Mouse (Mus musculus): ENCODE results near the gene Cpxm2. TPM values are rescaled to one million over a fixed set of nuclear protein-coding genes. Genes with fewer than 3 reads are reported as not detected.

Gene Cpxm2
- total RNA-seq, 2 experiments from 2014 or later = 5.1 to 6.7 TPM

- no peak for DNase-seq (ENCODE audit: low spot score in 2 of 2)
These were observed 122.5 kb downstream of the Cpxm2 start for GRCm38 (mm10) chr7:132031940-132032531.

DNA sequence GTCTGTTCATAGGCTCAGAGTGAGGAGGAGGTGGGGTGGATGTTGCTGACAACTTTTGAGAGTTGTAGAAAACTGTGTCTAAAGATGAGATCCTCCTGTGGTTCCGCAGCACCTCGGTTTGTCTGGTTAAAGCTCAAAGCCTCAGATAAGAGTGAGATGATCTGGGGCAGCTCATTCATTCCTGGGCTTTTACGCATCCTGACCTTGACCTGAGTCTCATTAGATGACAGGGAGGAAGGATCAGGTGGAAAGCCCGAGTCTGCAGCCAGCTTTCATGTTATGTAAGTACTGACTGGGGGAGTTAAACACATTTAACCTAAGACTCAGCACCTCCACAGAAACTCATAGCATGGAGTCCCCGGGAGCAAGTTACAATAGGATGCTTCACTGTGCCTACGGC, 127.9 kb downstream of the Cpxm2 start:
- DNase-seq (ENCODE audit: low spot score in 2 of 2) = no peak

DNA sequence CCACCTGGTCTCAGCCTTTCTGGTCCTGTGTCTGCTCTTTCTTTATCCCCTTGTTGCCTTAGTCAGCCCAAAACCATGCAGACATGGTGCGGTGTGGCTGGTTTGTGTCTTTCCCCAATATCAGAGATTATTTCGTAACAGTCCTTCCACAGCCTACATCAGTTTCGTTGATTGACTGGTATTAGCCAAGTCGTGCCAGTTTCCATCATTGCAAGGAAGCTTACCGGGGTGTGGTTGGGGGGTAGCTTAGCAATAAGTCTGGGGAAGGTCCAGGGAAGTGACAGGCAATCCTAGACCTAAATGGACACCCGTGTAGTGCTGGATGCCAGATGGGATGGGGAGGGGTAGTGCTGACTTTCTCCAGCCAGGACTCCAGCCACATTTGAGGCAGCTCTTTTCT, 128.9 kb downstream of the Cpxm2 start:
- no peak for DNase-seq (ENCODE audit: low spot score in 2 of 2)

DNA sequence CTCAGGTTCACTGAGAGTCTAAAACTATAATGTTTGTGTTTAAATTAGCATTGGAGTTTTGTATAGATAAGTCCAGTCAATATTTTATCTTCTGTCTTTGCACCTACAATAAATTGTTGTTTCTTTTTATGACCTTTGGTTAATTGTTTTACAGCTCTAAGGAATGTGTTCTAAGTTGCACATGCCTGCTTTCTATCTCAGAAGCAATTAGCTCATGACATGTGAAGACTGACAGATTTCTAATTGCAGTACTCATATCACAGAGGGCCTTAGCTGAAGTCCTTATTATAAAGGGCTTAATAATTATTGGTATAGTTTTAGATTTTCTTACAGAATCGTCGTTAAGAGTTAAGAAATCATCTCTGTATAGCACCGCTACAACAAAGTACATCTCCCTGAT, 138.6 kb downstream of the Cpxm2 start:
- no peak for DNase-seq (ENCODE audit: low spot score in 2 of 2)

- DNase-seq (ENCODE audit: low spot score in 2 of 2) = no peak
These were observed 139.3 kb downstream of the Cpxm2 start for GRCm38 (mm10) chr7:132015193-132015592.

- no peak for DNase-seq (ENCODE audit: low spot score in 2 of 2)
These were observed 140.6 kb downstream of the Cpxm2 start for GRCm38 (mm10) chr7:132013970-132014369.

- DNase-seq (ENCODE audit: low spot score in 2 of 2) = no peak
These were observed 141.4 kb downstream of the Cpxm2 start for GRCm38 (mm10) chr7:132012969-132013679.

DNA sequence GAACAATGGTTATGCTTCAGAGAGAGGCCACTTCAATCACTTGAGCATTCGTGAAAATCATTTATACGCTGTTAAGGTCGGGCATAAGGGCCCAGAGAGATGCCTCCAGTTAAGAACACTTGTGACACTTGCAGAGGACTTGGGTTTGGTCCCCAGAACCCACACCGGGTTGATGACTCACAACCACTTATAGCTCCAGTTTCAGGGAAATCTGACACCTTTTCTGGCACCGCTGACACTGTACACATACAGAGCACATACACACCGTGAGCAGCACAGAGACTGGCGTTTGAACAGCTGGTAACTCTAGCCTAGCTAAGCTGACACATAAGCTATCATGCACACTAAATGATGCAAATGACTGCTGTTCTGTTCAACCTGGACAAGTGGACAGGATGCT, 145.5 kb downstream of the Cpxm2 start:
- DNase-seq (ENCODE audit: low spot score in 2 of 2) = no peak

DNA sequence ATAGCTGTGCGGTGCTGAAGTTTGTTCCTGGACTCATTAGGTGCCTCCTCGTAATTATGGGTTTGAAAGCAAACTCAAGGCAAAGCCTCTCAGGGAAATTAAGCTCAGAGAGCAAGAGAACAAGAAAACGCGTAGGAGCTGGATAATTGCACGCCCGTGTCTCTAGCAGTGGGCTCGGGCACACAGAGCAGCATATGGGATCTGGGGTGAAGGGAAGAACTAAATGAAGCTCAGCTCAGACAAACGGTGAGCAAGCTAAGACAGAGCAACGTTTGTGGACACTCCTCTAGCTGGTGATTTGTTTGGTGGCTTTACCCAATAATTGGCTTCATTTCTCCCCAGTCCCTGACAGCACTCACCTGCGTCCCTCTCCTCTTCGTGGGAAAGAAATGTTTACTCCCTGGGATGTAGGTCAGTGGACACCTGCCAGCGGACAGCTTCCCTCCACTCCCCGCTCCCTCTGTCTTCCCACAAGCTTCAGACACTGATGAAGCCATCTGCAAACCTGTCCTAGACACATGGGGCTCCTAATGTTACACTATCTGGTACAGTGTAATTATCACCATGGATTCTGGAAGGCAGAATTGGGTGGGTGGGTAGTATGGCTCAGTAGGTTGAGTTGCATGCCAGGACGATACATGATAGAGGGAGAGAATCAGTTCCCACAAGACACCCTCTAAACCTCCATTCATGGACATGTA, 148.4 kb downstream of the Cpxm2 start:
- peak; percentile 24 to 39 for DNase-seq (ENCODE audit: low spot score in 2 of 2)

GRCm38 (mm10) chr7:131992873-131993272, 161.7 kb downstream of the Cpxm2 start:
- DNase-seq (ENCODE audit: low spot score in 2 of 2) = no peak

GRCm38 (mm10) chr7:131992226-131992625, 162.3 kb downstream of the Cpxm2 start:
- DNase-seq (ENCODE audit: low spot score in 2 of 2) = no peak

GRCm38 (mm10) chr7:131989056-131989455, 165.5 kb downstream of the Cpxm2 start:
- no peak for DNase-seq (ENCODE audit: low spot score in 2 of 2)

Other genes starting within 250 kb of the Cpxm2 start
- gene Gpr26, start 188.3 kb downstream of the Cpxm2 start, total RNA-seq (2021) = 10 to 100 TPM; 65.6 to 67.1 TPM
- 10 to 100 TPM; 33.0 to 34.1 TPM for gene Chst15, start 162.5 kb upstream of the Cpxm2 start, total RNA-seq (2021)

All from layer of hippocampus, postnatal 10 days (tissue).